Mouse (Mus musculus) olfactory bulb, adult 2 months (tissue): ENCODE data around the gene Vill. TPM values are rescaled to one million over a fixed set of nuclear protein-coding genes. Genes with fewer than 3 reads are reported as not detected.
A peak's percentile ranks its signal among the peaks of the same experiment; 100 is the strongest.

Experiments
- H3K27ac ChIP-seq: fragments of 200-500 bp; 2 replicates; pipeline ENCODE4 v1.5.1; 2012; ENCODE audit warnings: low read depth, low read length; ENCODE audit not compliant: insufficient read depth
- H3K4me1 ChIP-seq: fragments of 200-500 bp; 2 replicates; pipeline ENCODE4 v1.6.1; 2012; ENCODE audit warnings: low read length; ENCODE audit not compliant: control insufficient read depth, insufficient read depth
- H3K4me3 ChIP-seq: fragments of 200-500 bp; 2 replicates; pipeline ENCODE4 v1.5.1; 2012; ENCODE audit warnings: mild to moderate bottlenecking, low read depth, low read length, moderate library complexity; ENCODE audit not compliant: insufficient read depth
- CTCF ChIP-seq: fragments of 200-500 bp; IDR thresholded peaks from 2 replicates; pipeline ENCODE4 v1.5.1; 2012; ENCODE audit warnings: low read depth, mild to moderate bottlenecking, low read length, moderate library complexity; ENCODE audit not compliant: insufficient read depth
- POLR2A ChIP-seq: fragments of 200-500 bp; IDR thresholded peaks from 2 replicates; pipeline ENCODE4 v1.6.1; 2012; ENCODE audit warnings: mild to moderate bottlenecking, low read depth, low read length, moderate library complexity; ENCODE audit not compliant: insufficient read depth
- WGBS: fragments of 180-500 bp; shearing (Covaris S2); methylation state at CpG from one replicate; pipeline ENCODE4 v1.1.7; 2018; 5-methylcytosine and 5-hydroxymethylcytosine counted together
- polyA plus RNA-seq: library from polyadenylated mRNA; stranded (reverse); fragments of >200 nt; gene quantifications from 2 replicates; pipeline ENCODE4 v1.2.4, GENCODE M21; 2012; ENCODE audit warnings: low replicate concordance; ENCODE audit not compliant: missing spikeins, insufficient read depth, insufficient read length

Gene Vill
- polyA plus RNA-seq, 1 experiment, result not detected

DNA sequence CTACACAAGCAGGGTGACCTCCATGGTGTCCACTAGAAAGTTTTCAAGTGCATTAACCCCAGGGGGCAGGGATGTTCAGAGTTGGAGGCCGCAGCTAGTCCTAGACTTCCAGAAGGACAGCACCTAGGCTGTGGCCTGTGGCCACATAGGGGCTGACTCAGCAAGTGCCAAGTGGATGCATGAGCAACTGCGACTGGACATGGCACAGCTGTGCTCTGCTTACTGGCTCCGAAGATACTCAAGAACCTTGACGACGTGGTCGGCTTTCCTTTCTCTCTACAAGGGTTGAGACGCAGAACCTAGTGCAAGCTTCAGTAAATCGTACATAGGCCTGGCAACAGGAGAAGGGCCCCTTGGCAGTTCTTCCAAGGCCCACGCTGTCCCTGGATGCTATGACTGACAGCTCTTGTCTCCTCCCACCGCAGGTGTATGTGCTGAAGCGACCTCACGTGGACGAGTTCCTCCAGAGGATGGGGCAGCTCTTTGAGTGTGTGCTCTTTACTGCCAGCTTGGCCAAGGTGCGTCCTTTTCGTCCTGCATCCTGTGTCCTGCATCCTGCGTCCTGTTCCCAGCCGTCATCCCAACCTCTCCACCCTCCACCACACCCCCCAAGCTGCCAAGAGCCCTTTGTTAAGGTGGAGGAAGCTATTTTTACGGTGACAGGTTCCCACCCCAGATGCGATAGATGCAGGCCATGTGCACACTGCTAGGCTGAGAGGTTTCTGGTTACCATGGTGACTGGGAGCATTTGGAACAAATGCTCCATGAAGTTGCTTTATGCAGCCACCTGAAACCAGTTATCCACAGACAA is 19.3 kb upstream of the Vill start:
- Histone ChIP-seq H3K4me1 (peaks cover 72% of the 10 kb centered on the region), H3K4me3 (no peak overlapping the region), H3K27ac (peak overlapping the region; percentile 96)
- no peak for TF ChIP-seq POLR2A
- no peak for TF ChIP-seq CTCF
- WGBS, result 41% methylated on average over 19 of the region's 19 CpGs

DNA sequence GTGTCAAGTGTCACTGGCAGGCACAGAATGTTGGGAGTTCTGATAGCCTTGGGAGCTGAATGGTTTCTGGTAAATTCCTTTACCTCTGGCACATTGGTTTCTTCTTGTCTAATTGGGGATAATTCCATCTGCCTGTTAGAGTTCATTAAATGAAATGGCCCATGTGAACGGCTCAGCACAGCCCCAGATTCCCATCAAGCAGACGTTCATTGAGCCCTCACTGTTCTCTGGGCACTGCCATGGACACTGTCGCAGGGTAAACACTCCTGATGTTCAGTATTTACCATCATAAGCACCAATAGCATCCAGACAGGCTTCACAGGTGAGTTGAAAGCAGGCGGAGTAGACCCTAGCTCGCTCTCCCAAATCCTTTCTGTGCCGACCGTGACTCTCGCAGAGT is 18.5 kb upstream of the Vill start:
- peaks cover 72% of the 10 kb centered on the region for H3K4me1 ChIP-seq
- TF ChIP-seq CTCF, result no peak
- no peak for TF ChIP-seq POLR2A
- 75% methylated on average over 8 of the region's 8 CpGs for WGBS
- peak overlapping the region; percentile 38; the same call in 1 of the 2 replicates for H3K27ac ChIP-seq
- H3K4me3 ChIP-seq, result no peak overlapping the region

DNA sequence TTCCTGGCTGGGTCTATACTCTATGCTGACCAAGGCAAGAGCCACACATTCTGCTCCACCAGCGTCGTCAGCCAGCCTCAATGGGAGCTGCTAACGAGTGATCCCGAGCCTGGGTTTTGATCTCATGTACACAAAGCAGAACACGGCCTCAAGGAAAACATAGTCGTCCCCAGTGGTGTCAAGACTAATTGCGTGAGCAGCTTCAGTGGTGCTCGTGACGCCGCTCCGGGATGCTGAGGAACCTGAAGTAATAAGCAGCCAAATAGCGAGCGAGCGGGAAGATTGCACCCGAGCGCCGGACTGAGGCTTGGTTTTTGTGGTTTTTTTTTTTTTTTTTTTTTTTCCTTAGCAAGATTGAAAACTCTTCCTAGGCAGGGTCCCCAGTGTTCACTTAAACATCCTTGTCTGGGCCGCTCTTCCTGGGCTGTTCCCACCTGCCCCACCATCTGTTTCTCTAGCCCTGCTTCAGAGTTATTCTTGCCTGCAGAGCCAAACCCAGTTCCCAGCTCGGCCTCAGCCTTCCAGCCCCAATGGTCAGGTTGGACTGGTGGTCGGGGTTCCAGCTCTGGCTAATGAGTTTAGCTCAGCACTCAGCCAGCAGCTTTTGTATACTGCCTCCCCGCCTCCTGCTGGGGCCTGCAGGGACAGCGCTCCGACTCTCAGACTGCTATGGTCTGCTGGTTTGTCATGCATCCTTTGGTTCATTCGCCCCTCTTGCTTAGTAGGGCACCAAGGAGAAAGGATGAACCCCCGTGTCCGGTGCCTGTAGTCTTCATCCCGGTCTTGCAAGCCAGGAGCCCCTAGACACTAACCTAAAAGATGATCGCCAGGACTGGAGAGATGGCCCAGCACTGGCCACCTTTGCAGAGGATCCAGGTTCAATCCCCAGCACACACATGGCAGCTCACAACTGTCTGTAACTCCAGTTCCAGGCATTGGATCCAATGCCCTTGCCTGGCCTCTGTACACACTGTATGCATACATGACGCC is 17.6 kb upstream of the Vill start:
- H3K4me1 ChIP-seq, result peaks cover 67% of the 10 kb centered on the region

DNA sequence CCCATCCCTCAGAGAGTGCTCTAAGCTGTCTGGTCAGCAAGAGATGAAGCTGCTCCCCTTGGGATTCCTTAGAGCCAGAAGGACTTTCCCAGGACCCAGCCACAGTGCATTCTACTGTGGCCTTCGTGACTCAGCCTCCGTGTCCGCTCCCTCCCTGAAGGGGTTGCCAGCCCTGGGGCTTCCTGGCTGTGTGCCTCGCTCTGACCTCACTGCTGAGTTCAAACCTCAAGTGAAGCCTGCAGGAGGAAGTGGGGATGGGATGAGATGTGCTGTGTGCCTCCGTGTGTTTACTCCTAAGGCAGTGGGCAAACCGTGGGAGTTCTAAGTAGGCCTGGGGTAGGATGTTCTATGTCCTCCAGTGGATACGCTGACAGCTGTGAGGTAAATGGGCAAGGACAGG is 16.7 kb upstream of the Vill start:
- Histone ChIP-seq H3K27ac (peak overlapping the region; percentile 26), H3K4me3 (no peak overlapping the region), H3K4me1 (peaks cover 67% of the 10 kb centered on the region)
- TF ChIP-seq CTCF (no peak), POLR2A (no peak)
- WGBS, result 41% methylated on average over 7 of the region's 7 CpGs

More for the DNA sequence above, 17.6 kb upstream of the Vill start:
- WGBS, result 65% methylated on average over 29 of the region's 29 CpGs
- H3K27ac ChIP-seq, result peak overlapping the region; percentile 38; the same call in 1 of the 2 replicates
- TF ChIP-seq CTCF (no peak), POLR2A (no peak)
- no peak overlapping the region for H3K4me3 ChIP-seq

DNA sequence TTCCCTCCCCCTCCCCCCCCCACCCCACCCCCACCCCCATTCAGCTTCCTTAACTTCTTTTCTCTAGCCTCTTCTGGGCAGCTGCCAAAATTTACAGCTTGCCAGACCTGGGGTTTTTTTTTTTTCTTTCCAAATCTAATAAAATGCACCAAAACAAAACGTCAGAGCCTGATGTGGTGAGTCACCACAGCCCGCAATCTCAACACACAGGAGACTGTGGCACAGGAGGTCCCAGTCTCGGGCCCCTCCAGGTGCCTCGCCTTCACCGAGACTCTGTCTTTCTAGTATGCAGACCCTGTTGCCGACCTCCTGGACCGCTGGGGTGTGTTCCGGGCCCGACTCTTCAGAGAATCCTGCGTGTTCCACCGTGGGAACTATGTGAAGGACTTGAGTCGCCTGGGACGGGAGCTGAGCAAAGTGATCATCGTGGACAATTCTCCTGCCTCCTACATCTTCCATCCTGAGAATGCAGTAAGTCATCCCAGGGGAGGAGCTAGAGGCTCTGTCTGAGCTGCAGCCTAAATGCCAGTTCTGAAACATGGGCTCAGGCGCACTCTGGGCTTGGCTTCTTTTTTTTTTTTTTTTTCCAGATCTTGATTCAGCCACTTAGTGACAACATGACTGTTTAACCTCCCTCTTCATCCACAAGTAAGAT is 15.4 kb upstream of the Vill start:
- no peak overlapping the region for H3K4me3 ChIP-seq
- H3K27ac ChIP-seq, result peak overlapping the region; percentile 79
- peaks cover 58% of the 10 kb centered on the region for H3K4me1 ChIP-seq
- 32% methylated on average over 15 of the region's 15 CpGs for WGBS
- TF ChIP-seq POLR2A (no peak), CTCF (no peak)

DNA sequence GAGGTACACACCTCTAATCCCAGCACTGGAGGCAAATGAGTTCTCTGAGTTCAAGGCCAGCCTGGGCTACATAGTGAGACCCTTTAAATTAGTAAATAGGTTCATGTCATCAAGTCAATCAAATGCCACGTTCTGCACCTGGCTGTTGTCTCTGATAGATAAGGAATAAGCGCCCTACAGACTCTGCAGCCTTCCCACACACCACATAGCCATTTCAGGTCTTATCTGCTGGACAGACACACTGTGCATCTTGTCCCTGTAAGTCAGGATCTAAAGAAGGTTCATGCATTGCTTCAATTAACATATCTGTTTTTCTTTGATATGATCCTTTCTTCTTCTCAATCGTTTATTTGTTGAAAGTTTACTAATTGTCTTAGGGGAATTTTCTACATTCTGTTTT is 14.0 kb upstream of the Vill start:
- Histone ChIP-seq H3K27ac (no peak overlapping the region), H3K4me3 (no peak overlapping the region), H3K4me1 (peaks cover 44% of the 10 kb centered on the region)
- WGBS, result 95% methylated on average over 3 of the region's 3 CpGs
- TF ChIP-seq CTCF, result no peak
- TF ChIP-seq POLR2A, result no peak

DNA sequence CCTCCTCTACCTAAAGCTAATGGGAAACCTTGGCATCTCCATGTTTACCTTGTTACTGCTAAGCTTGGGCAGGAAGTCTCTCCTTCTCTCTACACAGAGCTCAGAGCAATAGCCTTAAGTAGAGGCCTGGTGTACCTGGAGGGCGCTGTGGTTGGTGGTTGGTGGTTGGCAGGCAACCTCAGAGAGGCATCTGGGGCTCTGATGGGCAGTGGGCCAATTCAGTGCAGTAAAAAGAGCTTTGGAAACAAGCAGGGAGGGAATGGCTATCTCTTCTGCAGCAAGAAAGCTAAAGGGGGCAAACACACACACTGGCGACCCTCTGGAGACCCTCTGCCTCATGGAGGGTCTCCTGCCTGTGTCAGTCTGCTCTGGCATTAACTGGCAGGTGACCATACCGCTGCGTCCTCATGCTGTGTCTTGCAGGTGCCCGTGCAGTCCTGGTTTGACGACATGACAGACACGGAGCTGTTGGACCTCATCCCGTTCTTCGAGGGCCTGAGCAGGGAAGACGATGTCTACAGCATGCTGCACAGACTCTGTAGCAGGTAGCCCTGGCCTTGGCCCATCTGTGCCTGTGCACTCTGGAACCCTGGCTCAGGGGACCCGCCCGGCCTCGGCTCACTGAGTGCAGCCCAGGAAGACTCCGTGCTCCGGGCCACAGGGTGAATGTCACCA is 12.3 kb upstream of the Vill start:
- H3K4me1 ChIP-seq, result peaks cover 27% of the 10 kb centered on the region
- 77% methylated on average over 15 of the region's 15 CpGs for WGBS
- no peak overlapping the region for H3K27ac ChIP-seq
- H3K4me3 ChIP-seq, result no peak overlapping the region
- no peak for TF ChIP-seq CTCF
- no peak for TF ChIP-seq POLR2A

DNA sequence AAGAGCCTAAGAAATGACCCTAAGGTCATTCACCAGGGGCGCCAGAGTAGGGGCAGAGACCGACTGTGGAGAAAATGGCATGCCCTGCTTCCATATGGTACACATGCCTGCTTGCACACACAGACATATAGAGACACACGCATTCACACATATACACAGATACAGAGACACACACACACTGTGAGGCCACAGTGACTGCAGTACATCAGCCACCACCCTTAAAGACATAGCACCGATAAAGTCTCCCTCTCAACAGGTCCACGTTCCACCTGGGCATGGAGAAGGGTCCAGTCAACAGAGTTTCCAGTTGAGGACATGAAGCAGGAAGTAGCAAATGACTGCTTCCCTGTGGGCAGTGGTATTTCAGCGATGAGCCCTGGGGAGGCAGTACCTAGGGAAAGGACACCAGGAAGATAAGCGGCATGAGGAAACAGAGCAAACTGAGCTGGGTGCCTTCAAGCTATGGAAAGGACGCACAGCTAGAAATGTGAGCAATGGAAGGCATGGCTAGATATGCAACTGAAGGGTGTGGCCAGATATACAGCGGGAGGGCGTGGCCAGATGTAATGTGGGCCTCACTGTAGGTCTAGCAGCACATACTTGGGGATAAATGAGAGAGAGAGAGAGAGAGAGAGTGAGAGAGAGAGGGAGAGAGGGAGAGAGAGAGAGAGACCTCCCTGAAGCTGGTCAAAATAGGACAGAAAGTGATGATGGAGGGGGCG is 4.2 kb upstream of the Vill start:
- no peak overlapping the region for H3K4me3 ChIP-seq
- no peak overlapping the region for H3K27ac ChIP-seq
- peaks cover 18% of the 10 kb centered on the region for H3K4me1 ChIP-seq
- WGBS, result 89% methylated on average over 11 of the region's 11 CpGs
- TF ChIP-seq CTCF (no peak), POLR2A (no peak)
